Mouse (Mus musculus) A20 (cell line): ENCODE results near the gene Mrpl52.

ENCODE experiments used
- DNase-seq: peaks from one replicate; pipeline ENCODE4 v3.0.0-alpha.2; 2011; ENCODE audit warnings: low read depth, low spot score

Mrpl52 gene

DNA sequence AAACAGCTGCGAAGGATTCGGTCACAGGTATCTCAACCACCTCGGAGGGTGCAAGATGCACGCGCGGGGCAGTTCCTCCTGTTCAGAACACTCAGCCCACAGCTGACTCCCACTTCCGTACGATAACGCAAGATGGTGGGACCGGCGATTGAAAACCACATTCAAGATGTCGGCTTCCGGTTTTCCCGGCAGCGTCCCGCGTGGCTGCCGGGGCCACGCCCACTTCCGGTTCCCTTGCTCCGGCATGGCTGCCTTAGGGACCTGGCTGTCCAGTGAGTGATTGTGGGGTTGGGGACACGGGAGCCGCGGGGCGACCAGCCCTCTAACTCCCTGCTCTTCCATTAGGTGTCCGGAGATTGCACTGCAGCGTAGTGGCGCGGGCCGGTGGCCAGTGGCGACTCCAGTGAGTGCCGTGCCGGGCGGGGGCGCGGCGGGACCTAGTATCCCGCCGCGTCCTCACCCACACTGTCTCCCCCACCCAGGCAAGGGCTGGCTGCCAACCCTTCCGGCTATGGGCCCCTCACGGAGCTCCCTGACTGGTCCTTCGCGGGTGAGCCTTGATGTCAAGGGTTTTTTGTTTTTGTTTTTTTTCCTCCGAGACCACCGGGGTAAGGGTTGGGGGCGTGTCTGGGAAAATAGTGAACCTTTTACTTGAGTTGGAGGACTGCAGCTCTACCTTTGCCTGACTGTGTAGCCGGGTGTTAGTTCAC is at the start of gene Mrpl52:
TSS of gene Mrpl52 (plus strand) at position 221 of the 710 bp plus-strand sequence.
- peak; percentile 88 for DNase-seq

DNA sequence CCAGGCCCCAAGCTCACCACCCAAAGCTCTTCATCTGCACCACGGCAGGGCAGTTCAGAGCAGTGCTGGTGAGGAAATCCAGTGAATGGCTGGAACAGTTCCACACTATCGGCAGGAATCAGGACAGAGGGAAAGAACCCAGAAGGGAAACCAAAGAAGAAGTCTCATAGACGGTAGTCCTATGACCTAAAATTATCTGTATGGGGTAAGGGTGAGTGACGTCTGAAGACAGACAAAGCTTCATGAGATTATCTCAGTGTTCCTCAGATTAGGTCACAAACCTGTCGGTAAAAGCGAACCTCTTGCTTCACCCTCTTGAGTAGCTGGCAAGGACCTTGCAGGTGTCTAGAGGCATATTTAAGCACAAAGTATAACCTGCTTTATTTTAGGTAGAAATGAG is 49.5 kb upstream of the Mrpl52 start:
- no peak for DNase-seq

DNA sequence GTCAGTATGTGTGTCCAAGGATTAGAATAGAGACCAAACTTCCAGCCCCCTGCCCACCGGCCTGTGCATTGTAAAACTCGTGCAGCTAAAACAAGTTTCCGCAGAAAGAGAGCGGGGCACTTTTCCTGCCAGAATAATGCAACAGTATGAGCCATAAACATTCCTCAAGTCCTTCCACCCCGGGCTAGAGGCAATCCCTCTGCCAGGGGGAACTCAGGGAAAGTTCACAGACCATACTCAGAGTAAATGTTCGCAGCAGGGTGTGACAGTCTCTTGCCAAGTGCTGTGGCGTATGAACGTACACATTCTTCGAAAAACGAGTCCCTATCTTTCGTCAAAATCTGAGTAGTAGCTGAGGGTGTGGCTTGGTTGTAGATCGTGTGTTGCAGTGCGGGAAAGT is 47.1 kb upstream of the Mrpl52 start:
- no peak for DNase-seq

DNA sequence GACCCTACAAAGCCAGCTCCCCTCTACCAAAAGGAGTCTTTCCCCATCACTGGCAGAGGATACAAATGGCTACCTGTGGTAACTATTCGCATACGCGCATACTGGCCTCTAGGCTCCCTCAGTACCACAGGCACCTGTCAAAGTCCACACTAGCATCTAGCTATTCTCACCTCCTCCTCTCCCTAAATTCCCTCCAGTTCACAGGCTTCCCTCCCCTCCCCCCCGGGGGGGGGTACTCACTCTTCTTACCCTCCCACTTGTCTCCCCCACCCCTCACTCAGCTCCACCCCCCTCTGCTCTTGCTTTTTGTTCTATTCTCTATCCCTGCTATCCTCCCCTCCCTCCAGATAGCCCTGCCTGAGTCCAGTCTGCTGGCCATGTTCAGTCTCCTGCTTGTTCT is 46.1 kb upstream of the Mrpl52 start:
- DNase-seq, result no peak

DNA sequence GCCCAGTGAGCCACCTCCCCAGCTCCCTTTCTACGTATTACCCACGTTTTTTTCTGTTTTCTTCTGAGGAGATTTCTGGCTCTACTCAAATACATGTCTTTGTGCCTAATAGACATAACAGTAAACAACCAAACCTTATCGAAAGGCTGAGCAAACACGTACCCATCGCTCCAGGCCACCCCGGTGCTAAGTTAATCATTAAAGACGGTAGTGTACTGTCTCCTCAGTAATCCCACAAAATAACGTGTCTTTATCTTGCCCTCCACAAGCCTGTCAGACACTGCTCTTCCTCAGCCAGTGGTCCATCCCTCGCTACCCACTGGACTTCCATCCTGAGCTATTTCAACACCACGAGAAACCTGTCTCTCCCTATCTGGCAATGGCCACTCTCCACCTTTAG is 44.9 kb upstream of the Mrpl52 start:
- DNase-seq, result no peak

DNA sequence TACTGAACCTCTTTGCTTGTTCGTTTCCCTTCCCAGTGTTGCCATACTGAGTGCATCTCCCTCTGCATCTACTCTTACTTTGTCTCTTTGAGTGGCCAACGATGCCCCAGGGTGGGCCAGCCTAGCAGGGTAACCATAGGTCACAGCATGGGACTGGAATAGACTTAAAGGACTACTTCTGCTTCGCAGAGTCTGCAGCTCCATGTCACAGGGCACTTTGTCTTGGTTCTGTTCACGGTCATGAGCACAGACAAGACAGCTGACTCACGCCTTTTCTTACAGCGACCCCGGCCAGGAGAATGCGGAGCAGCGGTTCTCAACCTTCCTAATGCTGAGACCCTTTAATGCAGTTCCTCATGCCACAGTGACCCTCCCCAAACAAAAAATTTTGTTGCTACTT is 44.1 kb upstream of the Mrpl52 start:
- peak; percentile 63 for DNase-seq

DNA sequence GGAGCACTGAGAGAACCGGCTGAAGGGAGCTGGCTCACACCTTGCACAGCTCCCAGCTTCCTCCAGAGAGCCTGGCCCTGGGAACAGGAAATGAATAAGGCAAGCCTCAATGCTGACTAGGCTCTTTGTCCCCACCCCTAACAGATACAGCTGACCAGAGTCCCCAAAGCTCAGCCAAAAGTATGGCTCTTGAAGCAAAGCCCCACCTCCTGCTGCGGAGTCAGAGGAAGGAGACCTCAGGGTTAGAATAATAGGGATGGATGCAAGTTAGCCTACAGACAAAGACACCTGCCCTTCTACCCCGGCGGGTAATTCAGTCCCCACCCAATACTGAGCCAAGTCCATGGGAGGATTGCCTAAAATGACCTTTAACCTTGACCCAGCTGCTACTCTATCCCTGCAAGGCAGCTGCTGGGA is 43.3 kb upstream of the Mrpl52 start:
- no peak for DNase-seq

DNA sequence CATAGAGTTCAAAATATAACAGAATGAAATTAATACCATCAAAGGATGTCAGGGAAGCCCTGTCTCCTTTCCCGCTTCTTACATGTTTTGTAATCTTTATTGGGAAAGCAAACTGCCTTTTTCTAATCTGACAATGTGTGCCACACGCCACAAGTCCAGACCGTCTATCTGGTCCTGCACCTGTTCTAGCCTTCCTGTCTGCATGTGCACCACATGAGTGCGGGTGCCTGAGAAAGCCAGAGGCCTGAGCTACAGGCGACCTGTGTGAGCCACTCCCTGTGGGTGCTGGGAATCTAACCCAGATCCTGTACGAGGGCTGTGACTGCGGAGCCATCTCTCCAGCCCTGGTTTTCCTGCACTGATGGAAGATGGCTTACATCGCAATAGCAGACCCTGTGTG is 42.3 kb upstream of the Mrpl52 start:
- no peak for DNase-seq

DNA sequence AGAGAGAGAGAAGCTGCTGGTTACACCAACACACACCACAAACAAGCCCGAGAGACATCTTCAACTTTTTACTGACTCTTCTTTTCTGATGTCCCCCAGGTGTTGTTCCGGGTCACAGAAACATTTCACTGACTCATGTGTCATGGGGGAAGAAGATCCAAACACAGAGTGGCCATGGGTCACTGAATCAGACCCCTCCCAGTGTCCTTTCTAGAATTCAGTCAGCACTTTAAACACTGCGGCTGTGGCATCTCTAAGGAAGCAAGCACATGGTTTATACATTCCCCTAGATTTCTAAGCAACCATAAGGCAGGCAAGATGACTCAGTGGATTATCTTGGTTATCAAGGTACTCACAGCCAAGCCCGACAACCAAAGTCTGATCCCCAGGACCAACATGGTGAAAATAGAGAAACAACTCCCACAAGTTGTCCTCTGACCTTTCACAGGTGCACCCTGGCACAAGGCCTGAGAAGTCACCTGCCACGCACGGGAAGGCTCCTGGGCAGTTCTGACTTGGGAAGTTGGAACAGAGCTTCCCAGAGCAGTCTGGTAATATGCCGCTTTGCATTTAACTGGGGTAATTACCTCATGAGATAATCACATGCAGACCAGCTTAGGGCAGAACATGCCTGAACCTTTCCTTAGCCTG is 40.6 kb upstream of the Mrpl52 start:
- DNase-seq, result no peak

DNA sequence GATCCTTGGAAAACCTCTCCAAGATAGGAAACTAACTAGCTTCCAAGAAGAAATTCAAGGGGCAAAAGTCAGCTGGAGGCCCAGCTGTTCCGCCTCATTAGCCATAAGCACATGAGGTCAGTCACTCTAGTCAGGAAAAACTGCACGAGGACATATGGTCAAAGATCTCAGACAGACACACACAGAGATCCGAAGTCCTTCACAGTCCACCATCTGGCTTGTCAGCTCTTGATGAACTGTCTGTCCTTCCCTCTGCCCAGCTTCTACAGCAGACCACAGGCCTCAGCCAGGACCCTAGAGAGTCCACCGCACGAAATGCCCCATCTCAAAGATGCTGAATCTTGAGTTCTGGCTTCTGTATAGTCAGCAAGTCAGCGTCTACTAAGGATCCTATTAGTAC is 39.2 kb upstream of the Mrpl52 start:
- no peak for DNase-seq

DNA sequence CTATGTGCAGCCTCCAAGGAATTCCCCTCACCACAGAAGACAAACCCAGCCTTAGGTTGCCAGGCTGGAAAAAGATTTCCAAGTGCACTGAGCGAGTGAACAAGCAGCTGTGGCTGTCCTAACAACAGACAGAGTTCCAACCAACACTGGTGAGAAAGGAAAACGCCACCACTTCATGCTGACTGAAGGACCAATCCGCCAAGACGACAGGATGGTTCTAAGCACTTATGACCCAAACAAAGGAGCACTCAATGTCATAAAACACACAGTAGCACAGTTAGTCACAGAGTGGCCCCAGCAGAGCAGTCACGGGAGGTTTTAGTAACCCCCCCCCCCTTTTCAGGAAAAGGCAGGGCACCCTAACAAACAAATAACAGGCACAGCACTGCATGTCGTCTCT is 35.9 kb upstream of the Mrpl52 start:
- DNase-seq, result no peak

DNA sequence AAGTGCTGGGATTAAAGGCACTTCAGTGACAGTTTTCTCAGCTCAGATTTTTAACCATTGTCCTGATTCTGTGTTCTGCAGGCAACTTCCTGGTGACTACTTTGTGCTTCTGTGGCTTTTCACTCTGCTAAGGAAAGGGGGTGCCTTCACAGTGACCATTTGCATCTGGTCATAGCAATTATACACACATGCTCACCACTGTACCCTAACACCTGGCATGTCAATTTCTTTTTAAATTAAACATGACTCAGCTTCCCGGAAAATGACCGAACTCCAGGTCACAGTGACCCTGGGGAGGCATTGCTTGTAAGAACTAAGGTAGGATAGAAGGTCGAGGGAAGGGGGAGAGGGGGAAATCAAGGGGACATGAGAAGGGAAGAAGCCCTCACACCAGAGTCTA is 32.9 kb upstream of the Mrpl52 start:
- no peak for DNase-seq

DNA sequence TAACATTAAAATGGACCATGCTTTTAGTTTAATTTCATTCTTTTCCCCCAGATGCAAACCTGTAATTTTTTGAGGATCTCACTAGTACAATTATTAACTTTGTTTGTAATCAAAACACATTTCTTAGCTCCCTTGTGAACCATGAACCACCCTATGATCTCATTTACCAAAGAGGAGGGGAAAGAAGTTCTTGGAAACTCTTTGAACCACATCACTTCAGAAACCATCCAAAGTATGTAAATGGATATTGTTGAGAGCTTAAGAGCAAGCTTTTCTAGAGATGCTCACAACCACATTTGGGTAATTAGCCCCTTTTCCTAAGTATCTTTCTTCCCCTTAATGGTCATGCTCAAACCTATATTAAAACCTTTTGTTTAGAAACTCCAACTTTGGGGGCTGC is 32.4 kb upstream of the Mrpl52 start:
- DNase-seq, result no peak

DNA sequence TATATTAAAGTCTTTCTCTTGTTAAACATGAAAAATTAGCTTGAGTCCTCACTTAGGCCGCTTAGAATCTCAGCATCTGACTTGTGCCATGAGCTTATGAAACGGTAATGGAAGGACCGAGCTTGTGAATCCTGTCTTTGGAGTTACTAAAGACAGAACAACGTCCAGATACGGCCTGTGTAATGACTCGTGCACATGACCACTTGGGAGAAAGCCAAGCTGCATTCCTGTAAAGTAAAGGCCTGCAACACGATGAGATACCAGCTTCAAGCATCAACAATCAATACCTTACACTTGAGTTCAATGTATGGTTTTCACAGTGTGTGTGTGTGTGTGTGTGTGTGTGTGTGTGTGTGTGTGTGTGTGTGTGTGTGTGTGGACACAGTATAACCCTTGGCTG is 30.0 kb upstream of the Mrpl52 start:
- no peak for DNase-seq

DNA sequence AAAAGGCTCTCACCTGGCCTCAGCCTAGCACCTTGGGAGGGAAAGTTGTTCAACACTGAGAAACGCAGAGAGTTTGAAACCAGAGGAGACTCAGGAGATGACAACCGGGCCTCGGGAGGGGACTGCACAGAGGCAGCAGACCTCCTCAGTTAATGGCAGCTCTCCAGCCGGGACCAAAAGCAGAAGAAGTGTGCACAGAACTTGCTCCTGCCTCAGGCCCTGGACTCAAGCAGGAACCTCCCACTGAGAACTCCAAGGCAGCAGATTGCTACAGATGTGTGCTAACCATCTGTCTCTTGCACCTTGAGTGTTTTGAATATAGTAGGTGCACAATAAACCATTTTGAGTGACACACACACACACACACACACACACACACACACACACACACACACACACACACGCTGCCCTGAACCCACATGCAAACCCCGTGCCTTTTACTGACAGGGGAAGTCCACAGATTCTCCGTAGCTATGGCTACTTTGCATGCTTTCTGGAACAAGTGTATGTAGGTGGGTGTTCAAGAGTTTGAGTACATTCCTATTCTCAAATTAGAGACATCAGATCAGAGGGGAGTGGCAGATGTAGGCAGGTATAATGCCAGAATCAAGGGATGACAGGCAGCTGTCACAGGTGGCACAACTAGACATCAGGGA is 28.7 kb upstream of the Mrpl52 start:
- peak; percentile 74 for DNase-seq

DNA sequence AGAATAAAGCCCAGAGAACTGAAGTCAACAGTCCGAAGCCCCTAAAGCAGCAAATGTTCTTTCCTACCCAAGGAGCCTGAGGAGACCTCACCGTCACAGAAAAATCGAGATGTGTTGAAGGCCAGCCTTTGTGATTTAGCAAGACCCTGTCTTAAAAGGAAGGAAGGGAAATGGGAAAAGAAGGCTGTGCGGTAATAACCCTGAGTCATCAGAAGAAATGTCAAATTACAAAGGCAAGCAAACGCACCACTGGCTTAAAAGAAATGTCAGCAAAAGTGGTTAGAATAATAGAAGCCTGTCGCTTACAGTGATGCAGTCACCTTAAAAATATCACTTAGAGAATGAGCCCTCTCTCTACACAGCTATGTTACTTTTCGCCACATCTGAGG is 28.2 kb upstream of the Mrpl52 start:
- DNase-seq, result no peak

DNA sequence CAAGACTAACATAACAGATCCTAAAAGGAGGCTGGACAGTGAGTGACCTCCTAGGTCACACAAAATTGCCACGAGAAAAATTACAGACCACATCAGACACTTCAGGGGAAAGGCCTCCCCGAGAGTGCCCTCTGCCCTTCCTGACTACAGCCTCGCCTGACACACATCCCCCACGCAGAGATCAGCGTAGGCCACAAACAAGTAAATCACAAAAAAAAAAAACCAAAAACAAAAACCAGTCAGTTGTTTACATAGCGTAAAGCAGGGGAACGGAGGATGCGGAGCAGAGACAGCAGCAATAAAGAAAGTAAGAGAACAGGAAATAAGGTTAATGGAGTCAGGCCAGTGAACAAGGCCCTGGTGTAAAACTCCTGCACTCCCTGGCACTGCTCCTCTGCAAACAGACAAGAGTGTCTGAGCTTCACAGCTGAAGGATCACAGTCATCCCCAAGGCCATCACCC is 27.8 kb upstream of the Mrpl52 start:
- peak; percentile 62 for DNase-seq

DNA sequence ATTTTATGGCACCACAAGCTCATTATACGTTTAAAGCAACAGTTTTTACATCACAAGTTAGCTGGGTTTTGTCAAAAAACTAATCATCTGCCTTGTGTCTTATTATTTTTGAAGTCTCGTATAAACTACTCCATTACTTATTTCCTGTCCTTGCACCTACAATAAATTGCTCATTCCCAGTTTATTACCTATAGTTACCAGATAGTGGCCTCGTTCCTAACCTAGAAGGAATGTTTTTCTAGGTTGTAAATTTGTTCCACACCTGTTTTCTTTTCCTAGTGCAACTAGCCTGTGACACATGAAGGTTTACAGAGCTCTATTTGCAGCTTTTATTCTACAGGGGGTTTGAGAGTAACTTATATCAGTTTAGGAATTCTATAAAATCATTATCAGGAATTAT is 25.0 kb upstream of the Mrpl52 start:
- no peak for DNase-seq

DNA sequence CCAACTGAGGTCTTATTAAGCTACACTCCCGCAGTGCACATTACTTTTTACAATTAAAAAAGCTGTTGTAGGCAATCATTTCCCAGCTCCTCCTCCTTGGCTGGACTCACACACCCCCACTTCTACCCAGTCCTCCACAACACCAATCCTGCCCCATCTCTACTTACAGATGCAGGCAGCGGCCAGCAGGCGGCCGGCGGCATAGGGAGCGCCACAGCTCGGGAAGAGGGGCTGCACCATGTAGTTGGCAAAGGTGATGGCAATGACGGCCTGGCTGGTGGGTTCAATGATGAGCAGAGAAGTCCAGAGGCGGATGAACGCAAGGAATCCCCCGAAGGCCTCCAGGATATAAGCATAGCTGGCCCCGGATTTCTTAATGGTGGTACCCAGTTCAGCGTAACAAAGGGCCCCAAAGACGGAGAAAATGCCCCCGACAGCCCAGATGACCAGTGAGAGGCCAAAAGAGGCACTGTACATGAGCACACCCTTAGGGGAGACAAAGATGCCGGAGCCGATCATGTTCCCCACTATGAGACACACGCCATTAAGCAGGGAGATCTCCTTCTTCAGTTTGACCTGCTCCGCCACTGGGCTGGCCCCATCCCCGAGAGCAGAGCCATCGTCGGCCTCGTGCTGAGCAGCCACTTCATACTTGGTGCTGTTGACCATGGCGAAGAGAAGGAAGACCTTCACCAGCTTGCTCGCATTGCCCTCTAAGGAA is 18.2 kb upstream of the Mrpl52 start:
- DNase-seq, result peak; percentile 83

DNA sequence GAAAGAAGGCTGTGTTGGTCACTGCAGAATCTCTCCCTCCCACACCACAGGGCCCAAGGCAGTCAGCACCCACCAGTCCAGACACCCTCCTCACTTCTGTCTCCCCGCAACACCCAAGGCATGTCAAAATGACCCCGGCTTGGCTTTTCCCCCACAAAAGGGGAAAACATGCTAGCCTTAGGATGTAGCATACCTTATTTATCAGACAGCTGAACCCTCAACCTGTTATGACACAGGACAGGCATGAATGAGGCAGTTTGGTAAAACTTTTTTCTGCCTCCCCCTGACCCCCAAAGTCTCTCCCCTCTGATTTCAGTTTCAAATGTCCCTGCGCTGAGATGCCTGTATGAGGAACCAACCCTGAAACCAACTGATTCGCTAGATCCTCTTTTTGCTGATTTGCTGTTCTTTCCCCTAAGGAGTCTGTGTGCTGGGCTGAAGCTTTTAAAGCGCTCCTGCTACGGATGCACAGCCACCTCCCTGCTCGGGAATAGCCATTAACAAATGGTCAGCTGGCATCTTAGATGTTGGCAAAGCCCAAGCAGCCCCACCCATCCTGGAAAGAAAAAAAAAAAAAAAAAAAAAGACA is 17.6 kb upstream of the Mrpl52 start:
- peak; percentile 89 for DNase-seq

DNA sequence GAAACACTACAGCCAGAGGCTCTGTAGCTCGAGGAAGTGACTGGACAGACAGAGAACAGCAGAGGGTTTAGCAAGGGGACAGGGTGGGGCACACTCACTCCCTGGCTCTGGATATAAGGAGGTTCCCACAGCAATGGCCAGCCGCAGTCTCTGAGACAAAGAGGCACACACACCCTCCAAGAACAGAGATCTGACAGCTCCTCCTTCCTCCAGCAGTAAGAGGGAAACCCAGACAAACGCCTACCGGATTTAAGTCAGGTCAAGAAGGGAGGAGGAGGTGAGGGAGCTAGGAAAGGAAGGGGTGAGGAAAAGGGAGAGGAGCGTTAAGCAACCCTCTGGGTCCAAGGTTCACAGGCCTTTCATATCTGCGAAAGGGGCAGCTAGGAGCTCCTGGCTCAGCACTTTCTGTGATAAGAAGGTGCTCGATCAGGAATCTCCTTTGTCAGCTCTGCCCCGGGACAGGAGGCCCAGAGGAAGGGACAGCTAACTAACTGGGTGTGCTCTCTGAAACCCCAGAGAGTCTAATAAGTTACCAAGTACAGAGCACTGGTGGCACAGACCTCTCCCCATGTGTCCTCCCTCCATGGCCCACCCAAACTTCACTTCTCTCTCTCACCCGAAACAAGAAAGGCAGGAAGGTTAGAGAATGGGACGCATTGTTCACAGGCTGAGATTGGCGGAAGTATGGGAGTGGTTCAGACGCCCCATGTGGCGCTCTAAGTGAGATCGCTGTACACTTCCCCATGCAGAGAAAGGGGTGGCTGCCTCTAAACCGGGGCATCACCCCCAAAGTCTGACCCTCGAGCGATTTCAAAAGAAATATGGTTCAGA is 16.5 kb upstream of the Mrpl52 start:
- peak; percentile 60 for DNase-seq
